Mouse (Mus musculus) bone marrow macrophage, adult 2 months (primary cell): ENCODE results near the gene Bcan.

Source experiments
- CTCF ChIP-seq: IDR thresholded peaks from 2 replicates; pipeline ENCODE4 v1.5.1; 2012; ENCODE audit warnings: low read depth, mild to moderate bottlenecking, low read length, moderate library complexity
- POLR2A ChIP-seq: IDR thresholded peaks from 2 replicates; pipeline ENCODE4 v1.6.1; 2012; ENCODE audit warnings: mild to moderate bottlenecking, low read depth, low read length, borderline replicate concordance

GRCm38 (mm10) chr3:87987633-87988032 is 12.4 kb downstream of the Bcan start:
- TF ChIP-seq POLR2A (no peak), CTCF (no peak)
